Mouse (Mus musculus): ENCODE measurements around the gene Tpm1. TPM values are rescaled to one million over a fixed set of nuclear protein-coding genes. Genes with fewer than 3 reads are reported as not detected.

Tpm1 gene
- polyA plus RNA-seq, 1 experiment from 2014 or later = 422 TPM

DNA sequence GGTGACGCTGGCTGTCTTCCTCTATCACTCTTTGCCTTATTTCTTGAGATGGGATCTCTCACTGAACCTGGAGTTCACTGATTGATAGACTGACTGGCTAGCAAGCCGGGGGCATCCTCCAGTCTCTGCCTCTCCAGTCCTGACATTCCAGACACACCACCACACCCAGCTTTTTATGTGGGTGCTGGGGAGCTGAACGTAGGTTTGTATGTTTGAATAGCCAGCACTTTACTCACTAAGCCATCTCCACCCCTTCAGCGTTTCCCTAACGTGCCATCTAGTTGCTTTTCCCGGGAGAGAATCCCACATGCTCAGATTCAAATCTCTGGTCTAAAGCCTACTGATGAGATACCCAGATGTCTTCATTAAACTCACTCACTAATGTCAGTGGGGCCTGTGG lies 59.6 kb downstream of the Tpm1 start:
- Histone ChIP-seq H3K27me3 (ENCODE audit: control insufficient read depth, insufficient read depth, low read length) (no peaks in the 10 kb centered on the region), H3K4me1 (ENCODE audit: control insufficient read depth, insufficient read depth, low read length) (peaks cover 9% of the 10 kb centered on the region), H3K4me2 (replicated peaks; ENCODE audit: low read depth, low read length) (no peak overlapping the region), H3K9me3 (ENCODE audit: control insufficient read depth, low read length) (no peaks in the 10 kb centered on the region), H3K36me3 (ENCODE audit: control insufficient read depth, insufficient read depth, low read length) (no peaks in the 10 kb centered on the region), H3K27ac (ENCODE audit: low read depth, low read length) (peak overlapping the region; percentile 93), H3K4me3 (ENCODE audit: low read length) (no peak overlapping the region), H3K9ac (ENCODE audit: low read depth, low read length) (no peak overlapping the region)
- no peak for ATAC-seq (ENCODE audit: low FRiP score, low TSS enrichment)
- WGBS = 66% methylated on average over 6 of the region's 6 CpGs

DNA sequence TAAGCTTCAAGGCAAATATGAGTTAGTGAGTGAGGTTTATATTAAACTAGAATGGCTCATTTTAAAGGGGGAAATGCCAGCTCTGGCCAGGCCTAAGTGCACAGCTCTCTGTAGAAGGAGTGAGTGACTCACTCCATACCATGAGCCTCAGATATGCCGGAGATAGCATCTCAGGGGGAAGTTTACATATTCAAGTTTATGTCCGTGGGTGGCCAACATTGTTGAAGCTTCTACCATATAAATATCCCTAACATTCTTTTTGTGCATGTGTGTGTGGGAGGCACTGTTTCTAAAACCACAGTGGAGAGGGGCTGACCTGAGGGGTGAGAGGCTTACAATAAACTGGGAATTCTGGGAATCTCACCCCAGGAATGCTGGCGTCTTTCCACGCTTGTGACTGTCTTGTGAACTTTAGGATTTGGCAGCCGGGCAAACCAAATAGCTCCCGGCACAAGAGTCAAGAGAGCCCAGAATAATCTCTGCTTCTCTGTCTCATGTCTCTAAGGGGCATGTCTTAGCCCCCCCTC lies 60.3 kb downstream of the Tpm1 start:
- ATAC-seq (ENCODE audit: low FRiP score, low TSS enrichment) = peak; percentile 60
- WGBS = 35% methylated on average over 6 of the region's 6 CpGs
- H3K4me2 ChIP-seq (replicated peaks; ENCODE audit: low read depth, low read length) = no peak overlapping the region

DNA sequence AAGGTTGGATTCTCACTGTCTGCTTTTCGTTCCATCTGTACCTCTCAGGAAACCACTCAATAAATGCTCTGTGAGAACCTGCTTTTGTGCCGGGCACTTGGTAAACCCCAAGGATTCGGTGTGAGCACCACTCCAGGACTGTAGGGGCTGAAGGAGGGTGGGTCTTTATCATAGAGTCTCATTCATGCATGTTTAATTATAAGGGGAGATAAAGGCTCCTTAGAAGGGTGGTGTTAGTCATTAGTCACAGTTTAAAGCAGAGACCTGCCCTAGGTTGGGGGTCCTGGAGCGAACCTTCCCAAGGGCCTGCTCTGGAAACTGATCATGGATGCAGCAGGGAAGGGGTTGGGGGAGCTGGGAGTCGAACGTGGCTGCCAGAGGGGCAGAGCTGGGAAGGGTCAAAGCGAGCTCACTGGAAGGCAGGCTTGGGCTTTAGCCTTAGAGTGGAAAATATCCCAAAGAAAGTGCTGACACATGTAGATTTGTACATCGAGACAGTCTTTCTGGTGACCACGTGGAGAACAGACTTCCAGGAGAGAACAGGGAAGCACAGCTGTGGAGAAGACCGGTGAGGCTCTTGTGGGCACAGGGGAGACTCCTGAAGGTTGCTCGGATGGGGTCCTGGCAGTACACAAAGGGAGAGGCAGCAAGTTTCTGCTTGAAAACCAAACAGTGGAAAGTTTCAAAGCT lies 60.9 kb downstream of the Tpm1 start:
- no peak overlapping the region for H3K9ac ChIP-seq (ENCODE audit: low read depth, low read length)
- peak overlapping the region; percentile 93 for H3K27ac ChIP-seq (ENCODE audit: low read depth, low read length)
- peaks cover 9% of the 10 kb centered on the region for H3K4me1 ChIP-seq (ENCODE audit: control insufficient read depth, insufficient read depth, low read length)
- no peak overlapping the region for H3K4me2 ChIP-seq (replicated peaks; ENCODE audit: low read depth, low read length)
- H3K4me3 ChIP-seq (ENCODE audit: low read length) = no peak overlapping the region
- no peaks in the 10 kb centered on the region for H3K27me3 ChIP-seq (ENCODE audit: control insufficient read depth, insufficient read depth, low read length)
- ATAC-seq (ENCODE audit: low FRiP score, low TSS enrichment) = peak; percentile 45
- no peaks in the 10 kb centered on the region for H3K9me3 ChIP-seq (ENCODE audit: control insufficient read depth, low read length)
- 56% methylated on average over 11 of the region's 11 CpGs for WGBS
- H3K36me3 ChIP-seq (ENCODE audit: control insufficient read depth, insufficient read depth, low read length) = no peaks in the 10 kb centered on the region

More for the DNA sequence above, 60.3 kb downstream of the Tpm1 start:
- Histone ChIP-seq H3K27me3 (ENCODE audit: control insufficient read depth, insufficient read depth, low read length) (no peaks in the 10 kb centered on the region), H3K4me1 (ENCODE audit: control insufficient read depth, insufficient read depth, low read length) (peaks cover 9% of the 10 kb centered on the region), H3K36me3 (ENCODE audit: control insufficient read depth, insufficient read depth, low read length) (no peaks in the 10 kb centered on the region), H3K27ac (ENCODE audit: low read depth, low read length) (peak overlapping the region; percentile 93), H3K4me3 (ENCODE audit: low read length) (no peak overlapping the region), H3K9me3 (ENCODE audit: control insufficient read depth, low read length) (no peaks in the 10 kb centered on the region), H3K9ac (ENCODE audit: low read depth, low read length) (no peak overlapping the region)

DNA sequence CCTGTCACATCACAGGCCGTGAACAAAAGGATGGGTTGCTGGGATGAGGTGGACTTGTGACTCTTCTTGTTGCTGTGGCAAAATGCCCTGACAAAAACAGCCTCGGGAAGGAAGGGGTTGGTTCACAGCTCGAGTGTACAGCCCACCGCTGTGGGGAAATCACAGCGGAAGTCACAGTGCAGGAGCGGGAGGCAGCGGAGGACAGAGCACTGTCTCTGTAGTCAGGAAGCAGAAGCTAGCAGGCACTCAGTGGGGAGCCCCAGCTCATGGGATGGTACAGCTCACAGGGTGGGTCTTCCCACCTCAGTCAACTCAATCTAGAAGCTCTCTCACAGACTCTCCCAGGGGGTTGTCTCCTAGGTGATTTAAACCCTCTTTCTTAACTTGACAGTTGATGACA lies 63.8 kb downstream of the Tpm1 start:
- Histone ChIP-seq H3K4me3 (ENCODE audit: low read length) (no peak overlapping the region), H3K36me3 (ENCODE audit: control insufficient read depth, insufficient read depth, low read length) (no peaks in the 10 kb centered on the region), H3K4me2 (replicated peaks; ENCODE audit: low read depth, low read length) (no peak overlapping the region), H3K9ac (ENCODE audit: low read depth, low read length) (no peak overlapping the region), H3K27me3 (ENCODE audit: control insufficient read depth, insufficient read depth, low read length) (no peaks in the 10 kb centered on the region), H3K4me1 (ENCODE audit: control insufficient read depth, insufficient read depth, low read length) (peaks cover 9% of the 10 kb centered on the region), H3K27ac (ENCODE audit: low read depth, low read length) (no peak overlapping the region), H3K9me3 (ENCODE audit: control insufficient read depth, low read length) (no peaks in the 10 kb centered on the region)
- 86% methylated on average over 7 of the region's 7 CpGs for WGBS
- no peak for ATAC-seq (ENCODE audit: low FRiP score, low TSS enrichment)

GRCm38 (mm10) chr9:66982085-66982484 lies 67.1 kb downstream of the Tpm1 start:
- Histone ChIP-seq H3K9me3 (ENCODE audit: control insufficient read depth, low read length) (no peaks in the 10 kb centered on the region), H3K27me3 (ENCODE audit: control insufficient read depth, insufficient read depth, low read length) (no peaks in the 10 kb centered on the region), H3K4me1 (ENCODE audit: control insufficient read depth, insufficient read depth, low read length) (no peaks in the 10 kb centered on the region; the same call in 1 of the 2 replicates), H3K4me2 (replicated peaks; ENCODE audit: low read depth, low read length) (no peak overlapping the region), H3K36me3 (ENCODE audit: control insufficient read depth, insufficient read depth, low read length) (no peaks in the 10 kb centered on the region), H3K9ac (ENCODE audit: low read depth, low read length) (no peak overlapping the region), H3K27ac (ENCODE audit: low read depth, low read length) (no peak overlapping the region), H3K4me3 (ENCODE audit: low read length) (no peak overlapping the region)
- WGBS = 67% methylated on average over 7 of the region's 7 CpGs
- ATAC-seq (ENCODE audit: low FRiP score, low TSS enrichment) = no peak

- Histone ChIP-seq H3K4me1 (ENCODE audit: control insufficient read depth, insufficient read depth, low read length) (no peaks in the 10 kb centered on the region), H3K27me3 (ENCODE audit: control insufficient read depth, insufficient read depth, low read length) (no peaks in the 10 kb centered on the region), H3K9me3 (ENCODE audit: control insufficient read depth, low read length) (no peaks in the 10 kb centered on the region), H3K4me2 (replicated peaks; ENCODE audit: low read depth, low read length) (no peak overlapping the region), H3K36me3 (ENCODE audit: control insufficient read depth, insufficient read depth, low read length) (no peaks in the 10 kb centered on the region), H3K27ac (ENCODE audit: low read depth, low read length) (no peak overlapping the region), H3K4me3 (ENCODE audit: low read length) (no peak overlapping the region), H3K9ac (ENCODE audit: low read depth, low read length) (no peak overlapping the region)
- ATAC-seq (ENCODE audit: low FRiP score, low TSS enrichment) = no peak
- 10% methylated on average over 5 of the region's 5 CpGs for WGBS
These were observed 68.7 kb downstream of the Tpm1 start for GRCm38 (mm10) chr9:66980458-66980857.

DNA sequence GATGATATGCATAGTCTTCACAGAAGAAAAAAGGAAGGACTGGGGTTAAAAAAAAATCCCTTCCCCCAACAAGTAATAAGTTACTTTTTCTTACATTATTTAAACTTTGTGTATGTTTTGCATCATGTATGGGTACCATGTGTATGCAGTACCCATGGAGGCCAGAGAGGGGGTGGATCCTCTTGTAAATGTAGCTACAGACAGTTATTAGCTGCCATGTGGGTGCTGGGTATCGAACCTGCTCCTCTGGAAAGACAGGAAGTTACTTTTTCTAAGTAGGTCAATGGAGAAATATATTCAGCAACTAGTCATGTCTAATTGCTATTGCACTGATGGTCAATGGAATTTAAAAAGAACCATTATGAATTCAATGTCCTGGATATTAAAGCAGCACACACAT lies 70.7 kb downstream of the Tpm1 start:
- Histone ChIP-seq H3K4me3 (ENCODE audit: low read length) (no peak overlapping the region), H3K4me2 (replicated peaks; ENCODE audit: low read depth, low read length) (no peak overlapping the region), H3K27ac (ENCODE audit: low read depth, low read length) (no peak overlapping the region), H3K27me3 (ENCODE audit: control insufficient read depth, insufficient read depth, low read length) (no peaks in the 10 kb centered on the region), H3K9me3 (ENCODE audit: control insufficient read depth, low read length) (no peaks in the 10 kb centered on the region), H3K9ac (ENCODE audit: low read depth, low read length) (no peak overlapping the region), H3K36me3 (ENCODE audit: control insufficient read depth, insufficient read depth, low read length) (no peaks in the 10 kb centered on the region), H3K4me1 (ENCODE audit: control insufficient read depth, insufficient read depth, low read length) (no peaks in the 10 kb centered on the region)
- WGBS = 78% methylated on average over 1 of the region's 1 CpGs
- ATAC-seq (ENCODE audit: low FRiP score, low TSS enrichment) = no peak

- H3K27ac ChIP-seq (ENCODE audit: low read depth, low read length) = no peak overlapping the region
- H3K36me3 ChIP-seq (ENCODE audit: control insufficient read depth, insufficient read depth, low read length) = no peaks in the 10 kb centered on the region
- H3K4me2 ChIP-seq (replicated peaks; ENCODE audit: low read depth, low read length) = no peak overlapping the region
- no peaks in the 10 kb centered on the region for H3K27me3 ChIP-seq (ENCODE audit: control insufficient read depth, insufficient read depth, low read length)
- H3K4me1 ChIP-seq (ENCODE audit: control insufficient read depth, insufficient read depth, low read length) = no peaks in the 10 kb centered on the region
- no peak for ATAC-seq (ENCODE audit: low FRiP score, low TSS enrichment)
- no peak overlapping the region for H3K9ac ChIP-seq (ENCODE audit: low read depth, low read length)
- H3K9me3 ChIP-seq (ENCODE audit: control insufficient read depth, low read length) = no peaks in the 10 kb centered on the region
- WGBS = 96% methylated on average over 1 of the region's 1 CpGs
- H3K4me3 ChIP-seq (ENCODE audit: low read length) = no peak overlapping the region
These were observed 71.2 kb downstream of the Tpm1 start for GRCm38 (mm10) chr9:66977982-66978381.

GRCm38 (mm10) chr9:66977121-66977520 lies 72.1 kb downstream of the Tpm1 start:
- no peaks in the 10 kb centered on the region for H3K4me1 ChIP-seq (ENCODE audit: control insufficient read depth, insufficient read depth, low read length)
- 75% methylated on average over 5 of the region's 5 CpGs for WGBS
- no peak overlapping the region for H3K9ac ChIP-seq (ENCODE audit: low read depth, low read length)
- no peak overlapping the region for H3K4me3 ChIP-seq (ENCODE audit: low read length)
- no peaks in the 10 kb centered on the region for H3K36me3 ChIP-seq (ENCODE audit: control insufficient read depth, insufficient read depth, low read length)
- H3K4me2 ChIP-seq (replicated peaks; ENCODE audit: low read depth, low read length) = no peak overlapping the region
- no peaks in the 10 kb centered on the region for H3K27me3 ChIP-seq (ENCODE audit: control insufficient read depth, insufficient read depth, low read length)
- ATAC-seq (ENCODE audit: low FRiP score, low TSS enrichment) = no peak
- H3K9me3 ChIP-seq (ENCODE audit: control insufficient read depth, low read length) = no peaks in the 10 kb centered on the region
- no peak overlapping the region for H3K27ac ChIP-seq (ENCODE audit: low read depth, low read length)
